Mouse (Mus musculus) cerebellum, adult 2 months (tissue): Measurements from ENCODE around the gene Gm43518.

Experiments
- CTCF ChIP-seq: fragments of 200-500 bp; IDR thresholded peaks from 2 replicates; pipeline ENCODE4 v1.5.1; 2011; ENCODE audit warnings: low read depth, mild to moderate bottlenecking, control low read depth, low read length, moderate library complexity, borderline replicate concordance; ENCODE audit not compliant: insufficient read depth
- POLR2A ChIP-seq: fragments of 200-500 bp; IDR thresholded peaks from 2 replicates; pipeline ENCODE4 v1.6.1; 2011; ENCODE audit warnings: low read length, control low read depth, borderline replicate concordance; ENCODE audit not compliant: insufficient read depth

DNA sequence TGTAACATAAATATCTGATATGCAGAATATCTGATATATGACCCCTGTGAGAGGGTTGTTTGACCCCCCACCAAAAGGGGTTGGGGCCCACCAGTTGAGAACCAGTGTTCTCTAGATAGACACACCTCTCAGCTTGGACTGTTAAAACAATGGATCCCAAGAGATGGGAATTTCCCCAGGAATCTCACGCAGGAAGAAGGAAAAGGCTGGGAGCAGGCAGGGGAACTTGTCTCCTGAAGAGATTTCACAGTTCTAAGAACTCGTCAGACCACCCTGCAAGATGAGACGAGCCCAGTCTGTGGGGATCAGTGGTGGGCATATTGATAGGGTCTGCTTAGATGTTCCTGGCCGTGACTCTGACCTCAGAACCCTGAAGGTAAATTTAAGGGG, 52.8 kb downstream of the Gm43518 start:
- TF ChIP-seq POLR2A (no peak), CTCF (no peak)
